Mouse (Mus musculus): Measurements from ENCODE around the gene Itsn1. TPM values are rescaled to one million over a fixed set of nuclear protein-coding genes. Genes with fewer than 3 reads are reported as not detected.

Itsn1 gene
- polyA plus RNA-seq, 1 experiment from 2014 or later, result 60.7 TPM

GRCm38 (mm10) chr16:91761202-91761601 lies 32.1 kb downstream of the Itsn1 start:
- 73% methylated on average over 9 of the region's 9 CpGs for WGBS
- no peak for ATAC-seq
- Histone ChIP-seq H3K36me3 (ENCODE audit: control insufficient read depth, insufficient read depth, low read length) (no peaks in the 10 kb centered on the region), H3K9ac (ENCODE audit: low read depth, low read length) (no peak overlapping the region), H3K4me3 (ENCODE audit: low read depth, low read length) (no peak overlapping the region), H3K4me2 (ENCODE audit: low read length) (no peak overlapping the region), H3K27me3 (ENCODE audit: control insufficient read depth, insufficient read depth, low read depth, low read length) (no peaks in the 10 kb centered on the region), H3K27ac (ENCODE audit: low read length) (no peak overlapping the region), H3K9me3 (replicated peaks; ENCODE audit: control insufficient read depth, low read length, poor library complexity, severe bottlenecking) (no peaks in the 10 kb centered on the region), H3K4me1 (ENCODE audit: control insufficient read depth, insufficient read depth, low read length) (peaks cover 17% of the 10 kb centered on the region)

DNA sequence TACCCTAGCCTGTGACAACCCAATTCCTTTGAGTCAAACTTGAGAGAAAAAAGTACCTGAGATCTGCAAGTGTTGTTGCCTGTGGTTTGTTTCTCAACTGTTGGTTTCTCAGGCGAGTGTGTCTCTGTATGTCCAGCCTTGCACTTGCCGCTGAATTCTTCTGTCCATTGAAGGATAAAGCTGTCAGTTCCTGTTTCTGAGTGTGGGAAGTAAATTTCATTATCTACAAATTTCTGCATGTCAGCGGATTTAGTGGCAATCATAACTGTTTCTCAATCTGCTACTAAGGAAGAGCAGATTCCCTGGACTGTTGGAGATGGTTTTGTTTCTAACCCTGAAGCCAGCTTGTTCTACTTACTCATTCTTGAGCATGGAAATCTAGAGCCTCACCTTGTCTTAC lies 32.7 kb downstream of the Itsn1 start:
- no peak for ATAC-seq
- 84% methylated on average over 3 of the region's 3 CpGs for WGBS
- Histone ChIP-seq H3K4me1 (ENCODE audit: control insufficient read depth, insufficient read depth, low read length) (peaks cover 21% of the 10 kb centered on the region), H3K9me3 (replicated peaks; ENCODE audit: control insufficient read depth, low read length, poor library complexity, severe bottlenecking) (no peaks in the 10 kb centered on the region), H3K27ac (ENCODE audit: low read length) (no peak overlapping the region), H3K36me3 (ENCODE audit: control insufficient read depth, insufficient read depth, low read length) (no peaks in the 10 kb centered on the region), H3K4me3 (ENCODE audit: low read depth, low read length) (no peak overlapping the region), H3K4me2 (ENCODE audit: low read length) (no peak overlapping the region), H3K9ac (ENCODE audit: low read depth, low read length) (no peak overlapping the region), H3K27me3 (ENCODE audit: control insufficient read depth, insufficient read depth, low read depth, low read length) (no peaks in the 10 kb centered on the region)

DNA sequence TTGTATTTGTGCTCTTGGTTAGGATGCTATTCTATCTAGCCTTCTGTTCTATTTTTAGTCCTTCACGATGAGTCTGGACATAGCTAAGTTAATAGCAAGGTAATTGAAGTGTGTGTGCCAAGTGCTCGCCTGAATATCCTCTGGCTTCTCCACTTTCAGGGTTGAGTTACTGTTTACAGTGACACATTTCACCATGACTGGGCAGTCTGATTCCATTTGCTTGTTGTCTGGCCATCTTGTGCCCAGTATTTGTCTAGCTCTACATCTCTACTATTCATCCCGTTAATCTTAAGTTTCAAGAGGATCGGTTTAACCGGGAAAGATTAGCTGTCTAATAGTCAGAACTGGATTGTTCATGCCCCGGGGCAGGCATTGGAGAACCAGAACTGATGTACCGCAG lies 33.4 kb downstream of the Itsn1 start:
- Histone ChIP-seq H3K27me3 (ENCODE audit: control insufficient read depth, insufficient read depth, low read depth, low read length) (no peaks in the 10 kb centered on the region), H3K4me1 (ENCODE audit: control insufficient read depth, insufficient read depth, low read length) (peaks cover 23% of the 10 kb centered on the region), H3K36me3 (ENCODE audit: control insufficient read depth, insufficient read depth, low read length) (no peaks in the 10 kb centered on the region), H3K27ac (ENCODE audit: low read length) (no peak overlapping the region), H3K9me3 (replicated peaks; ENCODE audit: control insufficient read depth, low read length, poor library complexity, severe bottlenecking) (no peaks in the 10 kb centered on the region), H3K9ac (ENCODE audit: low read depth, low read length) (no peak overlapping the region), H3K4me3 (ENCODE audit: low read depth, low read length) (no peak overlapping the region), H3K4me2 (ENCODE audit: low read length) (no peak overlapping the region)
- WGBS, result 67% methylated on average over 7 of the region's 7 CpGs
- ATAC-seq, result no peak

GRCm38 (mm10) chr16:91763975-91764374 lies 34.9 kb downstream of the Itsn1 start:
- Histone ChIP-seq H3K36me3 (ENCODE audit: control insufficient read depth, insufficient read depth, low read length) (no peaks in the 10 kb centered on the region), H3K9me3 (replicated peaks; ENCODE audit: control insufficient read depth, low read length, poor library complexity, severe bottlenecking) (no peaks in the 10 kb centered on the region), H3K27me3 (ENCODE audit: control insufficient read depth, insufficient read depth, low read depth, low read length) (no peaks in the 10 kb centered on the region), H3K4me1 (ENCODE audit: control insufficient read depth, insufficient read depth, low read length) (peaks cover 24% of the 10 kb centered on the region), H3K4me2 (ENCODE audit: low read length) (no peak overlapping the region), H3K27ac (ENCODE audit: low read length) (no peak overlapping the region), H3K4me3 (ENCODE audit: low read depth, low read length) (no peak overlapping the region), H3K9ac (ENCODE audit: low read depth, low read length) (no peak overlapping the region)
- no peak; the same call in 1 of the 2 replicates for ATAC-seq
- 52% methylated on average over 6 of the region's 6 CpGs for WGBS

DNA sequence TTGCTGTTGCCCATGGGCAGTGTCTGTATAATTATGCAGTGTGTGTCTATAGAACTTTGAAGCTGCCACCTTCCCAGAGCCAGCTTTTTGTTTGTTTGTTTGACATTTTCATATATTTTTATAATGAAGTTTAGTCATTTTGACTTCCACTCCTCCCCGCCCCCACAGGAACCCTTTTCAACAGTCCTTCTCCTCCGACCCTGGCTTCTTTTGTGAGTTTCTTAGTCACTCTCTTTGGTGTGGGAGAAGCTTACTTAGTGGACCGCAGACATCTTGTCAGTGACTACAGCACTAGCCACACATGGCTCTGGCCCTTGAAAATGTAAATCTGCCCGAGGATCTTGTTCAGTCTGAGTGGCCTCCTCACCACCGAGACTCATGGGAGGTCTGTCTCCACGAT lies 35.3 kb downstream of the Itsn1 start:
- Histone ChIP-seq H3K4me2 (ENCODE audit: low read length) (no peak overlapping the region), H3K9ac (ENCODE audit: low read depth, low read length) (no peak overlapping the region), H3K36me3 (ENCODE audit: control insufficient read depth, insufficient read depth, low read length) (no peaks in the 10 kb centered on the region), H3K9me3 (replicated peaks; ENCODE audit: control insufficient read depth, low read length, poor library complexity, severe bottlenecking) (no peaks in the 10 kb centered on the region), H3K27ac (ENCODE audit: low read length) (no peak overlapping the region), H3K4me3 (ENCODE audit: low read depth, low read length) (no peak overlapping the region), H3K4me1 (ENCODE audit: control insufficient read depth, insufficient read depth, low read length) (peaks cover 24% of the 10 kb centered on the region), H3K27me3 (ENCODE audit: control insufficient read depth, insufficient read depth, low read depth, low read length) (no peaks in the 10 kb centered on the region)
- no peak for ATAC-seq
- WGBS, result 64% methylated on average over 6 of the region's 6 CpGs

DNA sequence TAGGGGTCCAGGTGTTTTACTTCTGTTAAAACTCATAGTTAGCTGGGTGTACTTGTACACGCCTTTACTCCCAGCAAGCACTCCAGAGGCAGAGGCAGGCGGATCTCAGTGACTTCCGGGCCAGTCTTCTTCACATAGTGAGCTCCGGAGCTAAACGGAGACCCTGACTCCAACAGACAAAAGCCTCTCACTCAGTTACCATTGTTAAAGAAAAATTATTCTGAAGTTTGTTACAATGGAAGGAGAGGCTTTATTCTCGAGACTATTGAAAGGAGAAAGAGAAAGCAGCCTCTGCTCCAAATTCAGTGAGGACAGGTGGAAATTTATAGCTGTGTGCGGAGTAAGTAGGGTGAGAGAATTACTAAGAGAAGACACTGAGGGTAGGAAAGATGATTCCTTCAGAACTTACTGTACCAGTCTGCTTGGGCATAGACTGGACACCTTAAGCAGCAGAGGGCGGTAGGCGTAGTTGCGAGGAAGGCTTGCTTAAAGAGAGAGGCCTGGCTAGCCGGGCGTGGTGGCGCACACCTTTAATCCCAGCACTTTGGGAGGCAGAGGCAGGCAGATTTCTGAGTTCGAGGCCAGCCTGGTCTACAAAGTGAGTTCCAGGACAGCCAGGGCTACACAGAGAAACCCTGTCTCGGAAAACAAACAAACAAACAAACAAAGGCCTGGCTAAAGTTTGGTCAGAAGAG lies 36.2 kb downstream of the Itsn1 start:
- H3K27me3 ChIP-seq (ENCODE audit: control insufficient read depth, insufficient read depth, low read depth, low read length), result no peaks in the 10 kb centered on the region
- 82% methylated on average over 15 of the region's 15 CpGs for WGBS
- no peaks in the 10 kb centered on the region for H3K9me3 ChIP-seq (replicated peaks; ENCODE audit: control insufficient read depth, low read length, poor library complexity, severe bottlenecking)
- H3K4me1 ChIP-seq (ENCODE audit: control insufficient read depth, insufficient read depth, low read length), result peaks cover 29% of the 10 kb centered on the region
- H3K36me3 ChIP-seq (ENCODE audit: control insufficient read depth, insufficient read depth, low read length), result no peaks in the 10 kb centered on the region
- H3K27ac ChIP-seq (ENCODE audit: low read length), result no peak overlapping the region
- H3K4me3 ChIP-seq (ENCODE audit: low read depth, low read length), result no peak overlapping the region
- ATAC-seq, result no peak
- no peak overlapping the region for H3K9ac ChIP-seq (ENCODE audit: low read depth, low read length)
- H3K4me2 ChIP-seq (ENCODE audit: low read length), result no peak overlapping the region

- Histone ChIP-seq H3K27me3 (ENCODE audit: control insufficient read depth, insufficient read depth, low read depth, low read length) (no peaks in the 10 kb centered on the region), H3K9me3 (replicated peaks; ENCODE audit: control insufficient read depth, low read length, poor library complexity, severe bottlenecking) (no peaks in the 10 kb centered on the region), H3K27ac (ENCODE audit: low read length) (no peak overlapping the region), H3K9ac (ENCODE audit: low read depth, low read length) (no peak overlapping the region), H3K4me1 (ENCODE audit: control insufficient read depth, insufficient read depth, low read length) (peaks cover 35% of the 10 kb centered on the region), H3K36me3 (ENCODE audit: control insufficient read depth, insufficient read depth, low read length) (no peaks in the 10 kb centered on the region), H3K4me3 (ENCODE audit: low read depth, low read length) (no peak overlapping the region), H3K4me2 (ENCODE audit: low read length) (no peak overlapping the region)
- 86% methylated on average over 15 of the region's 15 CpGs for WGBS
- no peak for ATAC-seq
Observed at GRCm38 (mm10) chr16:91765816-91766210, 36.7 kb downstream of the Itsn1 start.

- H3K9ac ChIP-seq (ENCODE audit: low read depth, low read length), result no peak overlapping the region
- WGBS, result 84% methylated on average over 11 of the region's 11 CpGs
- H3K9me3 ChIP-seq (replicated peaks; ENCODE audit: control insufficient read depth, low read length, poor library complexity, severe bottlenecking), result no peaks in the 10 kb centered on the region
- peaks cover 42% of the 10 kb centered on the region for H3K4me1 ChIP-seq (ENCODE audit: control insufficient read depth, insufficient read depth, low read length)
- no peak for ATAC-seq
- no peak overlapping the region for H3K4me2 ChIP-seq (ENCODE audit: low read length)
- H3K27me3 ChIP-seq (ENCODE audit: control insufficient read depth, insufficient read depth, low read depth, low read length), result no peaks in the 10 kb centered on the region
- H3K4me3 ChIP-seq (ENCODE audit: low read depth, low read length), result no peak overlapping the region
- no peak overlapping the region for H3K27ac ChIP-seq (ENCODE audit: low read length)
- no peaks in the 10 kb centered on the region for H3K36me3 ChIP-seq (ENCODE audit: control insufficient read depth, insufficient read depth, low read length)
Observed at GRCm38 (mm10) chr16:91767165-91767701, 38.2 kb downstream of the Itsn1 start.

DNA sequence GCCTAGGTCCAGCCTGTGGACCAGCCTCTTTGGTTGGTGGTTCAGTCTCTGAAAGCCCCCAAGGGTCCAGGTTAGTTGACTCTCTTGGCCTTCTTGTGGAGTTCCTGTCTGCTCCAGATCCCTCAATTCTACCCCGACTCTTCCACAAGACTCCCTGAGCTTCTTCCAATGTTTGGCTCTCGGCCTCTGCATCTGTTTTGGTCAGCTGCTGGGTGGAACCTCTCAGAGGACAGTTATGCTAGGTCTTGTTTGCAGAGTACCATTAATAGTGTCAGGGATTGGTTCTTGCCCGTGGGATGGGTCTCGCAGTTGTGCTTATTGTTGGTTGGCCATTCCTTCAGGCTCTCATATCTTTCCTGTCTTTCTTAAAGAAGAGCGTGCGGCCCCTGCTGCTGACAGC lies 39.5 kb downstream of the Itsn1 start:
- no peak overlapping the region for H3K9ac ChIP-seq (ENCODE audit: low read depth, low read length)
- H3K27me3 ChIP-seq (ENCODE audit: control insufficient read depth, insufficient read depth, low read depth, low read length), result no peaks in the 10 kb centered on the region
- no peak for ATAC-seq
- H3K9me3 ChIP-seq (replicated peaks; ENCODE audit: control insufficient read depth, low read length, poor library complexity, severe bottlenecking), result no peaks in the 10 kb centered on the region
- H3K4me3 ChIP-seq (ENCODE audit: low read depth, low read length), result no peak overlapping the region
- H3K36me3 ChIP-seq (ENCODE audit: control insufficient read depth, insufficient read depth, low read length), result no peaks in the 10 kb centered on the region
- WGBS, result 96% methylated on average over 6 of the region's 6 CpGs
- no peak overlapping the region for H3K4me2 ChIP-seq (ENCODE audit: low read length)
- no peak overlapping the region for H3K27ac ChIP-seq (ENCODE audit: low read length)
- H3K4me1 ChIP-seq (ENCODE audit: control insufficient read depth, insufficient read depth, low read length), result peaks cover 38% of the 10 kb centered on the region

All from midbrain, embryonic 16.5 days (tissue).